Mouse (Mus musculus) intestine, embryonic 16.5 days (tissue): ENCODE results near the gene Il19. TPM values are rescaled to one million over a fixed set of nuclear protein-coding genes. Genes with fewer than 3 reads are reported as not detected.

Experiments used
- ATAC-seq: fragments of 200-750 bp; cut with Nextera tagmentation; 2 replicates; pipeline ENCODE4 v1.8.0; 2017; ENCODE audit warnings: moderate TSS enrichment, moderate library complexity
- H3K27ac ChIP-seq: fragments of 300-500 bp; sonication (generic); 2 replicates; pipeline ENCODE4 v1.5.1; 2014; ENCODE audit warnings: mild to moderate bottlenecking, low read length
- H3K27me3 ChIP-seq: fragments of 300-500 bp; sonication (generic); replicated peaks from 2 replicates; pipeline ENCODE4 v1.6.1; 2014; ENCODE audit warnings: low read length, control low read depth, mixed read lengths; ENCODE audit not compliant: control insufficient read depth, insufficient read depth
- H3K36me3 ChIP-seq: fragments of 300-500 bp; sonication (generic); 2 replicates; pipeline ENCODE4 v1.6.1; 2014; ENCODE audit warnings: low read length, control low read depth; ENCODE audit not compliant: control insufficient read depth, insufficient read depth
- H3K4me1 ChIP-seq: fragments of 300-500 bp; sonication (generic); 2 replicates; pipeline ENCODE4 v1.6.1; 2014; ENCODE audit warnings: low read length, control low read depth, mixed read lengths; ENCODE audit not compliant: control insufficient read depth, insufficient read depth
- H3K4me2 ChIP-seq: fragments of 300-500 bp; sonication (generic); 2 replicates; pipeline ENCODE4 v1.6.1; 2014; ENCODE audit warnings: low read depth, low read length, control low read depth
- H3K4me3 ChIP-seq: fragments of 300-500 bp; sonication (generic); 2 replicates; pipeline ENCODE4 v1.5.1; 2014; ENCODE audit warnings: mild to moderate bottlenecking, low read length
- H3K9ac ChIP-seq: fragments of 300-500 bp; sonication (generic); 2 replicates; pipeline ENCODE4 v1.6.1; 2014; ENCODE audit warnings: low read depth, low read length
- H3K9me3 ChIP-seq: fragments of 300-500 bp; sonication (generic); 2 replicates; pipeline ENCODE4 v1.6.1; 2016; ENCODE audit warnings: low read length, control low read depth; ENCODE audit not compliant: control insufficient read depth
- WGBS: fragments of 180-500 bp; shearing (Covaris S2); extraction: QIAGEN DNeasy Blood & Tissue Kit; methylation state at CpG from one replicate; pipeline ENCODE4 v1.1.7; 2014; 5-methylcytosine and 5-hydroxymethylcytosine counted together
- polyA plus RNA-seq: library from polyadenylated mRNA; unstranded; fragments of >200 nt; fragmentation: Nextera tagmentation; extraction: Ambion mirVana; gene quantifications from 2 replicates; pipeline ENCODE4 v1.2.1, GENCODE M21; 2015

Il19 gene
- polyA plus RNA-seq = 0.20 TPM in 1 of 2 replicates, not detected in the other

GRCm38 (mm10) chr1:130940065-130940687, at the start of gene Il19:
Il19 (minus strand) TSS chr1:130940115.
- Histone ChIP-seq H3K27ac (no peak within 1 kb of the TSS), H3K4me1 (0 out of 2 replicates have a peak, but pooled peaks cover 2% of the 10 kb centered on the region), H3K4me2 (no peak within 1 kb of the TSS), H3K27me3 (no peaks in the 10 kb centered on the region), H3K9ac (no peak within 1 kb of the TSS), H3K4me3 (no peak within 1 kb of the TSS), H3K36me3 (no peaks in the 10 kb centered on the region), H3K9me3 (no peaks in the 10 kb centered on the region)
- no peak for ATAC-seq
- 58% methylated on average over 4 of the region's 4 CpGs for WGBS

- ATAC-seq = no peak
- Histone ChIP-seq H3K27ac (no peak overlapping the region), H3K9ac (no peak overlapping the region), H3K4me3 (no peak overlapping the region), H3K27me3 (no peaks in the 10 kb centered on the region), H3K4me2 (no peak overlapping the region), H3K4me1 (no peaks in the 10 kb centered on the region; the same call in 1 of the 2 replicates), H3K36me3 (no peaks in the 10 kb centered on the region), H3K9me3 (no peaks in the 10 kb centered on the region)
- 79% methylated on average over 3 of the region's 3 CpGs for WGBS
Measured at GRCm38 (mm10) chr1:130989331-130989730, 49.4 kb upstream of the Il19 start.

GRCm38 (mm10) chr1:130987418-130987817, 47.5 kb upstream of the Il19 start:
- Histone ChIP-seq H3K9ac (no peak overlapping the region), H3K4me2 (no peak overlapping the region), H3K4me3 (no peak overlapping the region), H3K27ac (no peak overlapping the region), H3K27me3 (no peaks in the 10 kb centered on the region), H3K9me3 (no peaks in the 10 kb centered on the region), H3K4me1 (peaks cover 2% of the 10 kb centered on the region; the same call in 1 of the 2 replicates), H3K36me3 (no peaks in the 10 kb centered on the region)
- ATAC-seq = no peak

GRCm38 (mm10) chr1:130987001-130987400, 47.1 kb upstream of the Il19 start:
- ATAC-seq = no peak
- Histone ChIP-seq H3K27ac (no peak overlapping the region), H3K4me2 (no peak overlapping the region), H3K36me3 (no peaks in the 10 kb centered on the region), H3K27me3 (no peaks in the 10 kb centered on the region), H3K9me3 (no peaks in the 10 kb centered on the region), H3K4me3 (no peak overlapping the region), H3K4me1 (peaks cover 2% of the 10 kb centered on the region; the same call in 1 of the 2 replicates), H3K9ac (no peak overlapping the region)
- WGBS = 89% methylated on average over 5 of the region's 5 CpGs

GRCm38 (mm10) chr1:130984441-130984840, 44.5 kb upstream of the Il19 start:
- Histone ChIP-seq H3K4me3 (no peak overlapping the region), H3K27me3 (no peaks in the 10 kb centered on the region), H3K9me3 (no peaks in the 10 kb centered on the region), H3K27ac (no peak overlapping the region), H3K9ac (no peak overlapping the region), H3K4me1 (peaks cover 2% of the 10 kb centered on the region; the same call in 1 of the 2 replicates), H3K36me3 (no peaks in the 10 kb centered on the region), H3K4me2 (no peak overlapping the region)
- WGBS = 59% methylated on average over 7 of the region's 7 CpGs
- ATAC-seq = peak; percentile 44; the same call in 1 of the 2 replicates

- H3K4me1 ChIP-seq = peaks cover 2% of the 10 kb centered on the region; the same call in 1 of the 2 replicates
- no peaks in the 10 kb centered on the region for H3K27me3 ChIP-seq
- H3K27ac ChIP-seq = no peak overlapping the region
- H3K4me3 ChIP-seq = no peak overlapping the region
- no peak overlapping the region for H3K4me2 ChIP-seq
- ATAC-seq = no peak; the same call in 1 of the 2 replicates
- WGBS = 48% methylated on average over 1 of the region's 1 CpGs
- H3K9ac ChIP-seq = no peak overlapping the region
- no peaks in the 10 kb centered on the region for H3K9me3 ChIP-seq
- H3K36me3 ChIP-seq = no peaks in the 10 kb centered on the region
Measured at GRCm38 (mm10) chr1:130979455-130979854, 39.5 kb upstream of the Il19 start.

GRCm38 (mm10) chr1:130963891-130964290, 24.0 kb upstream of the Il19 start:
- no peaks in the 10 kb centered on the region for H3K9me3 ChIP-seq
- no peak; the same call in 1 of the 2 replicates for ATAC-seq
- H3K9ac ChIP-seq = no peak overlapping the region
- no peak overlapping the region for H3K4me2 ChIP-seq
- no peak overlapping the region for H3K4me3 ChIP-seq
- H3K27me3 ChIP-seq = no peaks in the 10 kb centered on the region
- no peaks in the 10 kb centered on the region for H3K36me3 ChIP-seq
- H3K27ac ChIP-seq = no peak overlapping the region
- H3K4me1 ChIP-seq = no peaks in the 10 kb centered on the region
- 77% methylated on average over 6 of the region's 6 CpGs for WGBS

GRCm38 (mm10) chr1:130946920-130947319, 7.0 kb upstream of the Il19 start:
- Histone ChIP-seq H3K4me2 (no peak overlapping the region), H3K9me3 (no peaks in the 10 kb centered on the region), H3K4me3 (no peak overlapping the region), H3K9ac (no peak overlapping the region), H3K4me1 (no peaks in the 10 kb centered on the region; the same call in 1 of the 2 replicates), H3K36me3 (no peaks in the 10 kb centered on the region), H3K27ac (no peak overlapping the region), H3K27me3 (no peaks in the 10 kb centered on the region)
- 37% methylated on average over 6 of the region's 6 CpGs for WGBS
- no peak for ATAC-seq

GRCm38 (mm10) chr1:130941801-130942200, 1.9 kb upstream of the Il19 start:
- Histone ChIP-seq H3K27ac (no peak overlapping the region), H3K4me3 (no peak overlapping the region), H3K9ac (no peak overlapping the region), H3K4me2 (no peak overlapping the region), H3K4me1 (no peaks in the 10 kb centered on the region; the same call in 1 of the 2 replicates), H3K36me3 (no peaks in the 10 kb centered on the region), H3K27me3 (no peaks in the 10 kb centered on the region), H3K9me3 (no peaks in the 10 kb centered on the region)
- WGBS = 43% methylated on average over 3 of the region's 3 CpGs
- no peak for ATAC-seq
